Mouse (Mus musculus) heart, adult 2 months (tissue): ENCODE results near the gene Aebp2. TPM values are rescaled to one million over a fixed set of nuclear protein-coding genes. Genes with fewer than 3 reads are reported as not detected.
A peak's percentile ranks its signal among the peaks of the same experiment; 100 is the strongest.

Experiments used
- DNase-seq, 2 experiments: peaks; one replicate each; pipeline ENCODE4 v3.0.0; 2021
- H3K27ac ChIP-seq: fragments of 200-600 bp; 2 replicates; pipeline ENCODE4 v1.8.1; 2022
- H3K27me3 ChIP-seq: fragments of 200-500 bp; 2 replicates; pipeline ENCODE4 v1.6.1; 2012; ENCODE audit warnings: mild to moderate bottlenecking, low read length, inconsistent platforms, mixed read lengths; ENCODE audit not compliant: control insufficient read depth, insufficient read depth
- H3K36me3 ChIP-seq: fragments of 200-500 bp; 2 replicates; pipeline ENCODE4 v1.6.1; 2012; ENCODE audit warnings: low read length, inconsistent platforms; ENCODE audit not compliant: control insufficient read depth, insufficient read depth
- H3K4me1 ChIP-seq: fragments of 200-500 bp; 2 replicates; pipeline ENCODE4 v1.6.1; 2011; ENCODE audit warnings: low read length; ENCODE audit not compliant: control insufficient read depth, insufficient read depth
- H3K4me3 ChIP-seq: fragments of 200-600 bp; 2 replicates; pipeline ENCODE4 v1.8.1; 2022
- H3K79me2 ChIP-seq: fragments of 200-500 bp; replicated peaks from 2 replicates; pipeline ENCODE4 v1.6.1; 2012; ENCODE audit warnings: mild to moderate bottlenecking, inconsistent platforms, low read length, moderate library complexity, mixed read lengths; ENCODE audit not compliant: control insufficient read depth, insufficient read depth
- H3K9ac ChIP-seq: fragments of 200-500 bp; 2 replicates; pipeline ENCODE4 v1.6.1; 2012; ENCODE audit warnings: low read depth, mild to moderate bottlenecking, control low read depth, inconsistent platforms, low read length, mixed read lengths
- CTCF ChIP-seq: fragments of 200-600 bp; IDR thresholded peaks from 2 replicates; pipeline ENCODE4 v1.8.1; 2022; ENCODE audit warnings: antibody characterized with exemption, mild to moderate bottlenecking, moderate library complexity
- EP300 ChIP-seq: fragments of 200-500 bp; IDR thresholded peaks from 2 replicates; pipeline ENCODE4 v1.6.1; 2011; ENCODE audit warnings: low read depth, low read length, control low read depth; ENCODE audit not compliant: insufficient read depth
- POLR2A ChIP-seq: fragments of 200-500 bp; IDR thresholded peaks from 2 replicates; pipeline ENCODE4 v1.6.1; 2011; ENCODE audit warnings: mild to moderate bottlenecking, low read depth, low read length, control low read depth; ENCODE audit not compliant: insufficient read depth
- WGBS: fragments of 180-500 bp; shearing (Covaris S2); methylation state at CpG from one replicate; pipeline ENCODE4 v1.1.7; 2018; 5-methylcytosine and 5-hydroxymethylcytosine counted together
- intact Hi-C: fragments of 180-260 bp; cut with DNase I; formaldehyde crosslinking; loops from one replicate; pipeline ENCODE4 v1.15.1; 2025
- polyA plus RNA-seq: library from polyadenylated mRNA; depleted of rRNA; stranded (reverse); fragments of >200 nt; gene quantifications from 2 replicates; pipeline ENCODE4 v1.2.3, GENCODE M21; 2012; rRNA removed
- total RNA-seq, 2 experiments: library from RNA; stranded (reverse); gene quantifications; 2 replicates each; pipeline ENCODE4 v1.2.3; 2021

Aebp2 gene
- total and polyA plus RNA-seq, 3 experiments: 15.0 to 37.5 (median 35.3) TPM

GRCm38 (mm10) chr6:140714905-140715365 lies 92.5 kb downstream of the Aebp2 start:
- intact Hi-C loops: loop anchor here (5.0 to 10.0 kb wide), 4 partner anchors 88 to 862 kb away; no protein-coding TSS in a partner anchor
- 14% methylated on average over 10 of the region's 10 CpGs for WGBS
- no peak for TF ChIP-seq POLR2A
- peak; percentile 89 for TF ChIP-seq EP300
- TF ChIP-seq CTCF: peak; percentile 97; the same call in 1 of the 2 replicates

DNA sequence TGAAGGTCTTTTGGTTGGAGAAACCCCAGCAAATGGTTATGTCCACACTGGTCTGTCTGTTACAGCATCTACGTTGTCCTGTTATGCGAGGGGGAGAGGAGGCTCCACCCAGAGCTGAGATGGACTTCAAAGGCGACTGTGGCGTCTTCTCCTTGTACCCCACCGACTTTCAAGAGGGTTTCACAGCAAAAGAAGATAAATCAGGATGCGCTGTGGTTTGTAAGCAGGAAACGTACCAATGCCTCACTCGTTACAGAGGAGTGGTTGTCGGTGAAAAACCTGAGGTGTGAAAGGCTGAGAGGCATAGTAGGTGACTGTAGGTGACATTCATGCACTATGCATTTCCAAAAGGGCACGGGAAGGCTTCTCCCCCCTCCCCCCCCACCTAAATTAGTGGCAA lies 99.6 kb downstream of the Aebp2 start:
- TF ChIP-seq POLR2A (no peak), CTCF (no peak), EP300 (no peak)
- Histone ChIP-seq H3K36me3 (no peaks in the 10 kb centered on the region; the same call in 1 of the 2 replicates), H3K27ac (no peak overlapping the region), H3K79me2 (no peaks in the 10 kb centered on the region), H3K4me3 (no peak overlapping the region), H3K9ac (no peak overlapping the region), H3K4me1 (peaks cover 1% of the 10 kb centered on the region; the same call in 1 of the 2 replicates), H3K27me3 (no peaks in the 10 kb centered on the region)
- DNase-seq: no peak
- intact Hi-C loops: no loop called here
- 70% methylated on average over 10 of the region's 10 CpGs for WGBS

More at GRCm38 (mm10) chr6:140714905-140715365, 92.5 kb downstream of the Aebp2 start:
- H3K4me3 ChIP-seq: no peak overlapping the region
- H3K27me3 ChIP-seq: no peaks in the 10 kb centered on the region
- H3K4me1 ChIP-seq: no peaks in the 10 kb centered on the region
- H3K27ac ChIP-seq: no peak overlapping the region
- H3K9ac ChIP-seq: no peak overlapping the region
- DNase-seq: peak; percentile 64 to 70
- H3K79me2 ChIP-seq: no peaks in the 10 kb centered on the region
- H3K36me3 ChIP-seq: no peaks in the 10 kb centered on the region

Other genes starting within 250 kb of the Aebp2 start
- 10 to 100 TPM; 24.9 to 26.0 TPM for gene Plekha5, start 198.6 kb upstream of the Aebp2 start, total RNA-seq
- 19.6 and 36.5 TPM in 2 replicates for gene Plekha5, start 198.6 kb upstream of the Aebp2 start, polyA plus RNA-seq
- gene Gm11077, start 106.6 kb downstream of the Aebp2 start, total RNA-seq: not detected
- not detected in 2 replicates for gene Gm11077, start 106.6 kb downstream of the Aebp2 start, polyA plus RNA-seq